9 mouse cellular contexts compared by ENCODE assay signal in the genomic region with DNA sequence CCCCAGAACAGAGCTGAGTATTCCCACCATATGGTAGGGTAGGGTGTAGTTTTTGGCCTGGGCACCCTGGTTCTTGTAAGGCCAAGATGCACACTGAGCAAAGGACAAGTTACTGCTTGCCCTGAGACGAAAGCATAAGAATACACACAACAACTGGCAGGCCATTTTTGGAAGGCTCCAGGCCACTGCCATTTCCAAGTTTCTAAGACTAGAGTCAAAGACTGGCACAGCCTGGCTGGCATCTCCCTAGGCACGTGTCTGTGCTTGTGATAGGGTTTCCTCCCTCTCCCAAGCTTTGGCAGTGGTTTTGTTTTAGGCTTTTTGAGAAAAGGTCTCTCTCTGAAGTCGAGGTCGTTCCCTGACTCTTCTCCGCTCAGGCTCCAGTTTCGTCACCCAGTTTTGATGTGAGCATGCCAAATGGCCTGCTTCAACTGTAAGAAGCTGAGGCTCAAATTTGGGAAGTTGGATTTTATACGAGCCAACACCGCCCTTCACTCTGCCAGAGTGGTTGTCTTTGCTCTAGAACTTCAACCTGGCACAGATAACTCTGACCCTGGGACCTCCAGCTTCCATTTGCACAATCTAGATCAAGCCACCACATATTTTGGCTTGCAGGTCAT. TPM values are rescaled to one million over a fixed set of nuclear protein-coding genes. Genes with fewer than 3 reads are reported as not detected.
DNase-seq lines count a peak whose midpoint lies in the region; ATAC-seq and TF ChIP-seq lines count a peak whose summit lies in the region.
"Had no signal": no experiment of that assay in that cellular context is flagged by ENCODE, and none has a peak within 500 bp of the region (broad histone marks: within the 10 kb centered on the region; RNA-seq: fewer than 3 reads in every experiment).

No protein-coding gene starts in this region.

- H3K27ac ChIP-seq in cerebellum, adult 2 months (ENCODE audit: insufficient read depth, low read length): peak overlapping the region; percentile 29
- peak overlapping the region; percentile 73 for H3K27ac ChIP-seq in layer of hippocampus, adult 2 months
- H3K27ac ChIP-seq in embryonic facial prominence, embryonic 12.5 days: peak overlapping the region; percentile 61; the same call in 1 of the 2 replicates
- H3K27ac ChIP-seq in midbrain, embryonic 16.5 days (ENCODE audit: low read length): peak overlapping the region; percentile 2

- H3K36me3 ChIP-seq in embryonic facial prominence, embryonic 12.5 days: peaks cover 43% of the 10 kb centered on the region
- peaks cover 29% of the 10 kb centered on the region for H3K36me3 ChIP-seq in midbrain, embryonic 16.5 days (ENCODE audit: control insufficient read depth, insufficient read depth, low read length)

- no peak overlapping the region for H3K4me2 ChIP-seq in embryonic facial prominence, embryonic 12.5 days (replicated peaks)
- H3K4me2 ChIP-seq in midbrain, embryonic 16.5 days (ENCODE audit: low read length): no peak overlapping the region

- H3K9me3 ChIP-seq in embryonic facial prominence, embryonic 12.5 days: no peaks in the 10 kb centered on the region
- H3K9me3 ChIP-seq in midbrain, embryonic 16.5 days (replicated peaks; ENCODE audit: control insufficient read depth, low read length, poor library complexity, severe bottlenecking): no peaks in the 10 kb centered on the region

- WGBS in cerebellum, adult 2 months: 55% methylated on average over 8 of the region's 8 CpGs
- 71% methylated on average over 8 of the region's 8 CpGs for WGBS in embryonic facial prominence, embryonic 12.5 days
- WGBS in midbrain, embryonic 16.5 days: 81% methylated on average over 8 of the region's 8 CpGs

- H3K27me3 ChIP-seq in cerebellum, adult 2 months (ENCODE audit: control insufficient read depth, insufficient read depth, low read length): no peaks in the 10 kb centered on the region
- no peaks in the 10 kb centered on the region; the same call in 1 of the 2 replicates for H3K27me3 ChIP-seq in embryonic facial prominence, embryonic 12.5 days
- H3K27me3 ChIP-seq in midbrain, embryonic 16.5 days (ENCODE audit: control insufficient read depth, insufficient read depth, low read depth, low read length): no peaks in the 10 kb centered on the region

- no peak overlapping the region for H3K4me3 ChIP-seq in cerebellum, adult 2 months (replicated peaks; ENCODE audit: insufficient read depth, low read depth, low read length)
- no peak overlapping the region for H3K4me3 ChIP-seq in layer of hippocampus, adult 2 months
- no peak overlapping the region for H3K4me3 ChIP-seq in embryonic facial prominence, embryonic 12.5 days
- H3K4me3 ChIP-seq in midbrain, embryonic 16.5 days (ENCODE audit: low read depth, low read length): no peak overlapping the region

- intact Hi-C loops in left cerebral cortex, postnatal 36 days (cut with DNase I): no loop called here

- peaks cover 21% of the 10 kb centered on the region for H3K4me1 ChIP-seq in cerebellum, adult 2 months (ENCODE audit: control insufficient read depth, insufficient read depth, low read length)
- no peaks in the 10 kb centered on the region for H3K4me1 ChIP-seq in embryonic facial prominence, embryonic 12.5 days
- peaks cover 6% of the 10 kb centered on the region; the same call in 1 of the 2 replicates for H3K4me1 ChIP-seq in midbrain, embryonic 16.5 days (ENCODE audit: control insufficient read depth, insufficient read depth, low read length)

- TF ChIP-seq POLR2A in cerebellum, adult 2 months (IDR thresholded peaks at IDR 0.05; ENCODE audit: borderline replicate concordance, insufficient read depth, low read length): no peak

- TF ChIP-seq CTCF in cerebellum, adult 2 months (IDR thresholded peaks at IDR 0.05; ENCODE audit: borderline replicate concordance, insufficient read depth, low read depth, low read length): no peak
- TF ChIP-seq CTCF in layer of hippocampus, adult 2 months (conservative IDR thresholded peaks at IDR 0.05): no peak

- no peak for ATAC-seq in embryonic facial prominence, embryonic 12.5 days (ENCODE audit: insufficient number of reproducible peaks, insufficient read depth, low FRiP score, low TSS enrichment)
- no peak for ATAC-seq in midbrain, embryonic 16.5 days

- DNase-seq in cerebellum, adult 2 months: peak in 1 of 2 experiments; percentile 25
- no peak for DNase-seq in cerebellum, postnatal 14 days
- no peak for DNase-seq in layer of hippocampus, adult 2 months (ENCODE audit: low spot score in 2 of 2)
- DNase-seq in layer of hippocampus, postnatal 36 days: no peak
- DNase-seq in left cerebral cortex, postnatal 36 days (ENCODE audit: low spot score in 2 of 2): no peak
- no peak for DNase-seq in frontal cortex, postnatal 25 days (ENCODE audit: low spot score in 2 of 2)
- DNase-seq: heart, postnatal 10 days had no signal

- H3K9ac ChIP-seq in embryonic facial prominence, embryonic 12.5 days: no peak overlapping the region
- H3K9ac ChIP-seq in midbrain, embryonic 16.5 days (ENCODE audit: low read depth, low read length): no peak overlapping the region

RNA-seq across cellular contexts. Expression of gene Rras, which starts 8.0 kb away (rescaled TPM):
- 29.7 and 29.9 TPM in 2 replicates for polyA plus RNA-seq in cerebellum, adult 2 months (2012; rRNA removed)
- total RNA-seq in layer of hippocampus, adult 2 months (2021): 10 to 100 TPM; 12.4 to 13.1 TPM
- total RNA-seq in layer of hippocampus, postnatal 36 days (2021): 1 to 10 TPM; 9.7 TPM
- polyA plus RNA-seq in embryonic facial prominence, embryonic 12.5 days (2016; fragmentation: Nextera tagmentation; extraction: Ambion mirVana): 23.6 and 26.1 TPM in 2 replicates
- polyA plus RNA-seq in midbrain, embryonic 16.5 days (2015; fragmentation: Nextera tagmentation; extraction: Ambion mirVana): 12.2 and 12.4 TPM in 2 replicates
- 10 to 100 TPM; 12.9 to 13.9 TPM for total RNA-seq in left cerebral cortex, postnatal 36 days (2021)

RNA-seq across cellular contexts. Expression of gene Scaf1, which starts 9.5 kb away (rescaled TPM):
- polyA plus RNA-seq in cerebellum, adult 2 months (2012; rRNA removed): 115 and 120 TPM in 2 replicates
- total RNA-seq in layer of hippocampus, adult 2 months (2021): 100 to 1,000 TPM; 166 to 168 TPM
- 100 to 1,000 TPM; 149 to 155 TPM for total RNA-seq in layer of hippocampus, postnatal 36 days (2021)
- polyA plus RNA-seq in embryonic facial prominence, embryonic 12.5 days (2016; fragmentation: Nextera tagmentation; extraction: Ambion mirVana): 43.8 and 47.7 TPM in 2 replicates
- polyA plus RNA-seq in midbrain, embryonic 16.5 days (2015; fragmentation: Nextera tagmentation; extraction: Ambion mirVana): 42.4 and 47.8 TPM in 2 replicates
- 100 to 1,000 TPM; 174 to 177 TPM for total RNA-seq in left cerebral cortex, postnatal 36 days (2021)

RNA-seq across cellular contexts. Expression of gene Prr12, which starts 27.0 kb away (rescaled TPM):
- polyA plus RNA-seq in cerebellum, adult 2 months (2012; rRNA removed): 22.6 and 23.3 TPM in 2 replicates
- total RNA-seq in layer of hippocampus, adult 2 months (2021): 10 to 100 TPM; 77.6 to 81.4 TPM
- 10 to 100 TPM; 74.3 to 75.3 TPM for total RNA-seq in layer of hippocampus, postnatal 36 days (2021)
- 13.7 and 16.8 TPM in 2 replicates for polyA plus RNA-seq in embryonic facial prominence, embryonic 12.5 days (2016; fragmentation: Nextera tagmentation; extraction: Ambion mirVana)
- 13.6 and 13.9 TPM in 2 replicates for polyA plus RNA-seq in midbrain, embryonic 16.5 days (2015; fragmentation: Nextera tagmentation; extraction: Ambion mirVana)
- 10 to 100 TPM; 64.9 to 75.3 TPM for total RNA-seq in left cerebral cortex, postnatal 36 days (2021)

RNA-seq across cellular contexts. Expression of gene Bcl2l12, which starts 27.2 kb away (rescaled TPM):
- polyA plus RNA-seq in cerebellum, adult 2 months (2012; rRNA removed): 6.0 and 6.4 TPM in 2 replicates
- 1 to 10 TPM; 2.5 to 3.7 TPM for total RNA-seq in layer of hippocampus, adult 2 months (2021)
- 1 to 10 TPM; 3.0 to 4.1 TPM for total RNA-seq in layer of hippocampus, postnatal 36 days (2021)
- 79.9 and 83.5 TPM in 2 replicates for polyA plus RNA-seq in embryonic facial prominence, embryonic 12.5 days (2016; fragmentation: Nextera tagmentation; extraction: Ambion mirVana)
- 7.0 and 8.3 TPM in 2 replicates for polyA plus RNA-seq in midbrain, embryonic 16.5 days (2015; fragmentation: Nextera tagmentation; extraction: Ambion mirVana)
- total RNA-seq in left cerebral cortex, postnatal 36 days (2021): 1 to 10 TPM; 1.8 to 2.6 TPM

RNA-seq across cellular contexts. Expression of gene Irf3, which starts 28.3 kb away (rescaled TPM):
- polyA plus RNA-seq in cerebellum, adult 2 months (2012; rRNA removed): 126 and 130 TPM in 2 replicates
- 10 to 100 TPM; 38.4 to 42.7 TPM for total RNA-seq in layer of hippocampus, adult 2 months (2021)
- total RNA-seq in layer of hippocampus, postnatal 36 days (2021): 10 to 100 TPM; 45.9 to 51.0 TPM
- polyA plus RNA-seq in embryonic facial prominence, embryonic 12.5 days (2016; fragmentation: Nextera tagmentation; extraction: Ambion mirVana): 93.3 and 95.7 TPM in 2 replicates
- polyA plus RNA-seq in midbrain, embryonic 16.5 days (2015; fragmentation: Nextera tagmentation; extraction: Ambion mirVana): 52.3 and 53.6 TPM in 2 replicates
- 10 to 100 TPM; 29.2 to 38.7 TPM for total RNA-seq in left cerebral cortex, postnatal 36 days (2021)

Comparison
In these comparisons a context has a peak if more than half of its experiments do, and no peak if none do; other contexts are left out.
1. H3K27ac ChIP-seq: peak in every context shown above with its lines; median percentile 73 in layer of hippocampus, adult 2 months; 61 in embryonic facial prominence, embryonic 12.5 days; 29 in cerebellum, adult 2 months; 2 in midbrain, embryonic 16.5 days.